Mouse (Mus musculus): ENCODE measurements at regions not wholly inside any gene's neighbourhood (a gene's known extent, or its start where the extent isn't known, plus 50 kb on each side); places are given as distances from the start of the nearest gene placed in this dataset.
A peak's percentile ranks its signal among the peaks of the same experiment; 100 is the strongest.

DNA sequence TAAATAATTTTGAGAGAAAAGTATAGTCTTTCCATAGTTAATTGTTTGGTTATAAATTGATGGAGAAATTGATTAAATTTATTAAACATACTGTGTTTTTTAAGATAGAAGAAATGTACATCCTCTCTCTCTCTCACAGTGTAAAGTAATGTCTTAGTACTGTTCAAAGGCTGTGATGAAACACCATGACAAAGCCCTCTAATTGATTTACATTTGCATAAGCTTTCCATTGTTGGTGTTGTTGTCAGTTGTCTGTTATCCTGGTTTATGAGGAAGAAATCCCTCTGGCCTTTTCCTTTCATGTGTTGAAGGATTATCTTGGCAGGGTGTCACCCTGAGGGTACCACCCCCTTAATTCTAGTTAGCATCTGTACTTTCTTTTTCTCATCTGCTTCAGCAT, 207.2 kb upstream of the Dmd start:
- DNase-seq (ENCODE audit: low spot score in 2 of 2) = no peak

DNA sequence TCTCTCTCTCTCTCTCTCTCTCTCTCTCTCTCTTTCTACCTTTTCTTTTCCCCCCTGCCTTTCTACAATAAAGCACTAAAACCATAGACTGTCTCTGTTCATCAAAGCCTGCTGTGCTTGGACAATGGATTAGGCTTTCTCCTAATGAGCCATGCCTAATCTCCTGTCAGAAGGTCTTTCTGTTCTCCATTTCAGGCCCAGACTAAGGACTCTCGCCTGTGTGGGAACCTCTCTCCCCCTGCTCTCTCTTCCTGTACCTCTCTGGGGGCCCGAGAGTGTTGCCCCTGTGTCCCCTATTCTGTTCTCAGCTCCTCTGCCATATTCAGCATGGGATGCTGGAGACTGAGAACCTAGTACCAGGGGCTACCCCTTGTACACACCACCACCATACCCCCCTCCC, 184.5 kb upstream of the Dmd start:
- no peak for DNase-seq (ENCODE audit: low spot score in 2 of 2)

DNA sequence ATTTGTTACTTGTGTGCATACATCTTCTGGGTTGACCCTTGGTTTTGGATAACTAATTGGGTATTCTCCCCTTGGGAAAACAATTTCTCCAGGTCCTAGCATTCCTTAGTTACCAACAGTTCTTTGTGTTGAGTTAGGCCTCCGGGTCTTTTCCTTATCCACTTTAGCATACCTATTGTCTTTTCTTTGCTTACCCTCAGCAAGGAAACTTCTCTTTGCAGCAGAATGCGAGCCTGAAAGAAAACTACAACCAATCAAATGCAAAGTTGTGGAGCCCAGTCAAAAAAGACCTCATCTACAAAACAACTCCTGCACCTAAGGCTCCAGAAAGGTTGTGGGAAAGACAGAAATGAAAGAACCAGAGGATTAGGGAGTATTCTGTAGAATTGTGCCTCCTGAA, 139.5 kb upstream of the Dmd start:
- no peak for DNase-seq (ENCODE audit: low spot score in 2 of 2)

DNA sequence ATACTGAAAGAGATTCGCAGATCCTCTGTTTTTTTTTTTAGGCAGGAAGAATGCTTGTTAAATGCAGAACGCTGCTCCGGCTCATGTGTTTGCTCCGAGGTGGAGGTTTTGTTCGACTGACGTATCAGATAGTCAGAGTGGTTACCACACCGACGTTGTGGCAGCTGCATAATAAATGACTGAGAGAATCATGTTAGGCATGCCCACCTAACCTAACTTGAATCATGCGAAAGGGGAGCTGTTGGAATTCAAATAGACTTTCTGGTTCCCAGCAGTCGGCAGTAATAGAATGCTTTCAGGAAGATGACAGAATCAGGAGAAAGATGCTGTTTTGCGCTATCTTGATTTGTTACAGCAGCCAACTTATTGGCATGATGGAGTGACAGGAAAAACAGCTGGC, 134.1 kb upstream of the Dmd start:
- DNase-seq (ENCODE audit: low spot score in 2 of 2) = peak in 1 of 2 experiments; percentile 36

DNA sequence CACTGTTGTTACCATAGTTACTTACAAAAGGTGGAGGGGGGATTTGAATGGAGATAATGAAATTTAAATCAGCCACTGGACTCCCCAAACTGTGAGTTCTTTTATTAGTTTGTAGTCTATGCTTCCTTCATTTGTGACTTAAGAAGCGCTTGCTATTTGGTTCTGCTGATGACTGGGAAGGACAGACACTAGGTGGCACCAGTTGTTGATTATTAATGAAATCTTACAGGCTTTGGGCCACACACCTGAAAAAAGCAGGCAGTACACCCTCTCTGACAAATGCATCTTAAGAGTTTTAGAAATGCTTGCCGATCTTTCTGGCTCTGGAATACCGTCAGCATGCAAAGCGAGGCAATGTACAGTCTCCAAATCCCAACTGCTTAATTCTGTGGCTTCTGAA, 131.6 kb upstream of the Dmd start:
- DNase-seq (ENCODE audit: low spot score in 2 of 2) = peak in 1 of 2 experiments; percentile 45

DNA sequence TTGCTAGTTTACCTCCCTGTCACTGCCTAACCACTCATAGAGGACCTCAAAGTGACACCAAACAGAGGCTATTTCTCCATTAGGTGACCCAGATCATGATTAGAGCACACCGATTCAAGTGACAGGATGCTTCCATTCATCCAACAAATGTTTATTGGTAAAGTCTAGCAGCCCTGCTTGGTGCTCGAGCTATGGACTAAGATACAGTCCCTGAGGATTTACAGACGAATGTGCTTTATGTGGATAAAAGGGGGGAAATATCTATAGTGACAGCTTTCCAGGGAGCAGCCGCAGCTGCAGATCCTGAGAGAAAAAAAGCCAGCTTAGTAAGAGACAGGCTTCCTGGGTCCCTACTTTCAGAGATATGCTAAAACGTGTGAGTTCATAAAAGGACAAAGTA, 125.1 kb upstream of the Dmd start:
- DNase-seq (ENCODE audit: low spot score in 2 of 2) = no peak

DNA sequence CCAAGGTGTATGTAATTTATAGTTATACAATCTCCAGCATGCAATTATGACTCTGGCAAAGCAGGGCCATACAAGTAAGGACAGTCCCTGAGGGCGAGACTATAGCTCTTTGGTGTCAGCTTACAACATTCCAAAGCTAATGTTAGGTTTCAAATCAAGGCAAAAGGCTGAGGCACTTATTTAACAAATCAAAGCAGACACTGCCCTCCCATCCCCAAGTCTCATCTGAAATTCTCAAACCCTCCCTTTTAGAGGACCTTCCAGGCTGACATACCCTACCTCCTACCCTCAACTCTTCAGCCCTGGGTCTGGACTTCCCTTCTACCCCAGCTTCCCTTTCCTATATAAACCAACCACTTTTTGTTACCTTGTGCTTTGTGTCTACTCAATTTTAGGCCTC, 82.6 kb upstream of the Dmd start:
- no peak for DNase-seq (ENCODE audit: low spot score in 2 of 2)
